Mouse (Mus musculus): ENCODE results near the gene Htra1.
A peak's percentile ranks its signal among the peaks of the same experiment; 100 is the strongest.

The Htra1 gene

GRCm38 (mm10) chr7:130935793-130936471 lies at the start of gene Htra1:
Gene Htra1, plus strand, starts transcription at chr7:130936111.
- DNase-seq = no peak

- no peak for DNase-seq
Measured at GRCm38 (mm10) chr7:130886246-130886645, 49.7 kb upstream of the Htra1 start.

GRCm38 (mm10) chr7:130887946-130888345 lies 48.0 kb upstream of the Htra1 start:
- peak; percentile 64 for DNase-seq

GRCm38 (mm10) chr7:130890871-130891270 lies 45.0 kb upstream of the Htra1 start:
- no peak for DNase-seq

- DNase-seq = no peak
Measured at GRCm38 (mm10) chr7:130892973-130893372, 42.9 kb upstream of the Htra1 start.

- DNase-seq = no peak
Measured at GRCm38 (mm10) chr7:130894931-130895617, 40.8 kb upstream of the Htra1 start.

- DNase-seq = peak; percentile 58
Measured at GRCm38 (mm10) chr7:130895618-130895945, 40.3 kb upstream of the Htra1 start.

- DNase-seq = peak; percentile 30
Measured at GRCm38 (mm10) chr7:130896064-130896463, 39.8 kb upstream of the Htra1 start.

- DNase-seq = no peak
Measured at GRCm38 (mm10) chr7:130897201-130897600, 38.7 kb upstream of the Htra1 start.

- DNase-seq = peak; percentile 38
Measured at GRCm38 (mm10) chr7:130898373-130898772, 37.5 kb upstream of the Htra1 start.

- DNase-seq = no peak
Measured at GRCm38 (mm10) chr7:130900233-130900848, 35.6 kb upstream of the Htra1 start.

- no peak for DNase-seq
Measured at GRCm38 (mm10) chr7:130902929-130903328, 33.0 kb upstream of the Htra1 start.

GRCm38 (mm10) chr7:130903505-130904074 lies 32.3 kb upstream of the Htra1 start:
- DNase-seq = no peak

- DNase-seq = no peak
Measured at GRCm38 (mm10) chr7:130904571-130905365, 31.1 kb upstream of the Htra1 start.

- no peak for DNase-seq
Measured at GRCm38 (mm10) chr7:130910841-130911240, 25.1 kb upstream of the Htra1 start.

- DNase-seq = peak; percentile 79
Measured at GRCm38 (mm10) chr7:130914693-130915363, 21.1 kb upstream of the Htra1 start.

- DNase-seq = no peak
Measured at GRCm38 (mm10) chr7:130918260-130918659, 17.7 kb upstream of the Htra1 start.

- no peak for DNase-seq
Measured at GRCm38 (mm10) chr7:130922981-130923731, 12.8 kb upstream of the Htra1 start.

GRCm38 (mm10) chr7:130930401-130930800 lies 5.5 kb upstream of the Htra1 start:
- no peak for DNase-seq

GRCm38 (mm10) chr7:130932921-130933320 lies 3.0 kb upstream of the Htra1 start:
- no peak for DNase-seq

GRCm38 (mm10) chr7:130934654-130935053 lies 1.3 kb upstream of the Htra1 start:
- DNase-seq = no peak

- DNase-seq = no peak
Measured at GRCm38 (mm10) chr7:130935421-130935792, 504 bp upstream of the Htra1 start.
